Mouse (Mus musculus): ENCODE measurements around the gene Krit1. TPM values are rescaled to one million over a fixed set of nuclear protein-coding genes. Genes with fewer than 3 reads are reported as not detected.

Gene Krit1
- total and polyA plus RNA-seq, 2 experiments from 2014 or later: 23.8 to 29.5 TPM

Other genes with a start within 250 kb of the Krit1 start
- gene 1700109H08Rik, start 231.6 kb upstream of the Krit1 start, total RNA-seq (2014; rRNA removed; ENCODE audit: low replicate concordance): 2.8 and 5.6 TPM in 2 replicates
- 0.67 and 0.68 TPM in 2 replicates for gene 1700109H08Rik, start 231.6 kb upstream of the Krit1 start, polyA plus RNA-seq (2015; fragmentation: Nextera tagmentation; extraction: Ambion mirVana)
- 7.9 and 27.8 TPM in 2 replicates for gene Pex1, start 207.1 kb upstream of the Krit1 start, total RNA-seq (2014; rRNA removed; ENCODE audit: low replicate concordance)
- gene Pex1, start 207.1 kb upstream of the Krit1 start, polyA plus RNA-seq (2015; fragmentation: Nextera tagmentation; extraction: Ambion mirVana): 8.4 and 9.4 TPM in 2 replicates
- gene Rbm48, start 206.6 kb upstream of the Krit1 start, total RNA-seq (2014; rRNA removed; ENCODE audit: low replicate concordance): 3.5 and 9.5 TPM in 2 replicates
- 5.9 and 6.2 TPM in 2 replicates for gene Rbm48, start 206.6 kb upstream of the Krit1 start, polyA plus RNA-seq (2015; fragmentation: Nextera tagmentation; extraction: Ambion mirVana)
- gene Tmbim7, start 152.0 kb upstream of the Krit1 start, total RNA-seq (2014; rRNA removed; ENCODE audit: low replicate concordance): not detected in 2 replicates
- gene Tmbim7, start 152.0 kb upstream of the Krit1 start, polyA plus RNA-seq (2015; fragmentation: Nextera tagmentation; extraction: Ambion mirVana): not detected in 2 replicates
- gene Gatad1, start 146.0 kb upstream of the Krit1 start, total RNA-seq (2014; rRNA removed; ENCODE audit: low replicate concordance): 73.8 and 114 TPM in 2 replicates
- 72.7 and 76.5 TPM in 2 replicates for gene Gatad1, start 146.0 kb upstream of the Krit1 start, polyA plus RNA-seq (2015; fragmentation: Nextera tagmentation; extraction: Ambion mirVana)
- 10.2 and 13.3 TPM in 2 replicates for gene Ankib1, start 259 bp upstream of the Krit1 start, total RNA-seq (2014; rRNA removed; ENCODE audit: low replicate concordance)
- 3.5 and 3.7 TPM in 2 replicates for gene Ankib1, start 259 bp upstream of the Krit1 start, polyA plus RNA-seq (2015; fragmentation: Nextera tagmentation; extraction: Ambion mirVana)
- not detected in 2 replicates for gene Lrrd1, start 42.0 kb downstream of the Krit1 start, total RNA-seq (2014; rRNA removed; ENCODE audit: low replicate concordance)
- gene Lrrd1, start 42.0 kb downstream of the Krit1 start, polyA plus RNA-seq (2015; fragmentation: Nextera tagmentation; extraction: Ambion mirVana): 0.14 and 0.29 TPM in 2 replicates
- gene Mterf1a, start 90.7 kb downstream of the Krit1 start, total RNA-seq (2014; rRNA removed; ENCODE audit: low replicate concordance): 2.5 and 3.5 TPM in 2 replicates
- gene Mterf1a, start 90.7 kb downstream of the Krit1 start, polyA plus RNA-seq (2015; fragmentation: Nextera tagmentation; extraction: Ambion mirVana): 3.6 and 4.0 TPM in 2 replicates
- 10.2 and 31.6 TPM in 2 replicates for gene Akap9, start 124.9 kb downstream of the Krit1 start, total RNA-seq (2014; rRNA removed; ENCODE audit: low replicate concordance)
- 84.3 and 96.2 TPM in 2 replicates for gene Akap9, start 124.9 kb downstream of the Krit1 start, polyA plus RNA-seq (2015; fragmentation: Nextera tagmentation; extraction: Ambion mirVana)